Mouse (Mus musculus): ENCODE measurements around the gene Hist3h2a. TPM values are rescaled to one million over a fixed set of nuclear protein-coding genes. Genes with fewer than 3 reads are reported as not detected.
A peak's percentile ranks its signal among the peaks of the same experiment; 100 is the strongest.

Gene Hist3h2a
- polyA plus RNA-seq, 1 experiment from 2014 or later = 57.8 TPM

DNA sequence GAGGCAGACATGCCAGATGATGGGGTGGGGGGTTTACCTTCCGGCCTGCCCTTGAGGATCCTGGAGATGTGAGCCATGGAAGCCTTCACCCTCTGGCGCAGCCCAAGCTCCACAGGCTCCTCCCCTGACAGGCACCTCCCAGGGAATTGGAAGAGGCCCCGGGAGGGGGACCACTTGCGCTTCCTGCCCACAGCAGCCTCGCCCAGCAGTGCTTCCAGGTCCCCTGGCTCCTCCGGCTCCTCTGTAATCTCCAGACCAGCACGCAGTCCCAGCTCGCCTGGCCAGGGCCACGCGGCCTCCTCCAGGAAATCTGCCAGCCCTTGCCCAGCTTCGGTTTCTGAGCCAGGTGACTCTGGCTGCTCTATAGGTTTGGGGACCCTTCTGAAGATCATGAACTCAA is 44.7 kb downstream of the Hist3h2a start:
- no peaks in the 10 kb centered on the region for H3K4me1 ChIP-seq (ENCODE audit: control insufficient read depth, insufficient read depth, low read length)
- H3K4me3 ChIP-seq (ENCODE audit: low read depth, low read length) = no peak overlapping the region
- peaks cover 7% of the 10 kb centered on the region for H3K27me3 ChIP-seq (ENCODE audit: control insufficient read depth, insufficient read depth, low read length)
- DNase-seq (ENCODE audit: low spot score, missing footprints) (no peak), ATAC-seq (ENCODE audit: low FRiP score) (no peak)
- H3K36me3 ChIP-seq (ENCODE audit: control insufficient read depth, insufficient read depth, low read length) = no peaks in the 10 kb centered on the region
- no peaks in the 10 kb centered on the region for H3K9me3 ChIP-seq (ENCODE audit: control insufficient read depth, low read length)
- H3K4me2 ChIP-seq = no peak overlapping the region
- no peak overlapping the region for H3K27ac ChIP-seq (ENCODE audit: low read depth, low read length)
- H3K9ac ChIP-seq (ENCODE audit: low read length) = no peak overlapping the region
- 60% methylated on average over 11 of the region's 11 CpGs for WGBS

DNA sequence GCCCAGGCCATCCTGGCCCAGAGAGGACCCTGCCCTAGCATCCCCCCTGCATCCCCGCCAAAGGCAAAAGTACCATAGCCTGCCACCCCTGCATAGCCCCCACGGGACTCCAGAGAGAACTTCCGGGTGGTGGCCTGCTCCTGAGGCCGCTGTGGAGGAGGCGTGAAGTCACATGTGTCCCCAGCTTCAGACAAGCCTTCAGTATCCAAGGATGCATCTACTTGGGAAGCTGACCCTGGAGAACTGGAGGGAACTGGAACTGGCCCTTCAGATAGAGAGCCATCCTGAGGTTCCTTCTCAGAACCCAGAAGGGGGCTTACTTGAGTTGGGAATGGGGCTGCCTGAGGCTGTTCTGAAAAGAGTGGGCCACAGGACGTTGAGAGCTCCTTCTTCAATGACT is 45.3 kb downstream of the Hist3h2a start:
- Histone ChIP-seq H3K27ac (ENCODE audit: low read depth, low read length) (no peak overlapping the region), H3K9ac (ENCODE audit: low read length) (no peak overlapping the region), H3K9me3 (ENCODE audit: control insufficient read depth, low read length) (no peaks in the 10 kb centered on the region), H3K4me3 (ENCODE audit: low read depth, low read length) (no peak overlapping the region), H3K36me3 (ENCODE audit: control insufficient read depth, insufficient read depth, low read length) (no peaks in the 10 kb centered on the region), H3K4me1 (ENCODE audit: control insufficient read depth, insufficient read depth, low read length) (no peaks in the 10 kb centered on the region), H3K4me2 (no peak overlapping the region), H3K27me3 (ENCODE audit: control insufficient read depth, insufficient read depth, low read length) (peaks cover 6% of the 10 kb centered on the region; the same call in 1 of the 2 replicates)
- 82% methylated on average over 6 of the region's 6 CpGs for WGBS
- peak; percentile 53 for DNase-seq (ENCODE audit: low spot score, missing footprints)
- no peak for ATAC-seq (ENCODE audit: low FRiP score)

DNA sequence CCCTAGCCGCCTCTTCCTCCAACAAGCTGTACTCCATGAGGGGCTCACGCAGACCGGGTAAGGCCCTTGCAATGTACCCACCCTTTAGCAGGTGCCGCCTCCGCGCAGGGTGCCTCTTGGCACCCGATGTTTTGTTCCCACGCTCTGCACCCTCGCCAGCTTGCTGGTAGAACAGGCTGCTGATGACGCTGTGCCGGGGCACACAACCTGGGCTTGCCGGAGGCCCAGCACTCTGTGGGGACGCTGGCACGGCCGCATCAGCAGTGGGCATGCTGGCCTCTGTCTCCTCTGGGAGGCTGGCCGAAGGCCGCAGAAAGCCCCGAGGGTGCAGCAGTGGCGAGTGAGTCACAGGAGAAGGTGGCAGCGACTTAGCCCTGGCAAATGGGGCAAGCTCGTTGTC is 46.1 kb downstream of the Hist3h2a start:
- no peaks in the 10 kb centered on the region for H3K4me1 ChIP-seq (ENCODE audit: control insufficient read depth, insufficient read depth, low read length)
- 94% methylated on average over 21 of the region's 21 CpGs for WGBS
- H3K9ac ChIP-seq (ENCODE audit: low read length) = no peak overlapping the region
- no peaks in the 10 kb centered on the region for H3K27me3 ChIP-seq (ENCODE audit: control insufficient read depth, insufficient read depth, low read length)
- H3K4me3 ChIP-seq (ENCODE audit: low read depth, low read length) = no peak overlapping the region
- no peaks in the 10 kb centered on the region for H3K36me3 ChIP-seq (ENCODE audit: control insufficient read depth, insufficient read depth, low read length)
- ATAC-seq (ENCODE audit: low FRiP score) (no peak), DNase-seq (ENCODE audit: low spot score, missing footprints) (no peak)
- no peak overlapping the region for H3K4me2 ChIP-seq
- no peaks in the 10 kb centered on the region for H3K9me3 ChIP-seq (ENCODE audit: control insufficient read depth, low read length)
- H3K27ac ChIP-seq (ENCODE audit: low read depth, low read length) = no peak overlapping the region

DNA sequence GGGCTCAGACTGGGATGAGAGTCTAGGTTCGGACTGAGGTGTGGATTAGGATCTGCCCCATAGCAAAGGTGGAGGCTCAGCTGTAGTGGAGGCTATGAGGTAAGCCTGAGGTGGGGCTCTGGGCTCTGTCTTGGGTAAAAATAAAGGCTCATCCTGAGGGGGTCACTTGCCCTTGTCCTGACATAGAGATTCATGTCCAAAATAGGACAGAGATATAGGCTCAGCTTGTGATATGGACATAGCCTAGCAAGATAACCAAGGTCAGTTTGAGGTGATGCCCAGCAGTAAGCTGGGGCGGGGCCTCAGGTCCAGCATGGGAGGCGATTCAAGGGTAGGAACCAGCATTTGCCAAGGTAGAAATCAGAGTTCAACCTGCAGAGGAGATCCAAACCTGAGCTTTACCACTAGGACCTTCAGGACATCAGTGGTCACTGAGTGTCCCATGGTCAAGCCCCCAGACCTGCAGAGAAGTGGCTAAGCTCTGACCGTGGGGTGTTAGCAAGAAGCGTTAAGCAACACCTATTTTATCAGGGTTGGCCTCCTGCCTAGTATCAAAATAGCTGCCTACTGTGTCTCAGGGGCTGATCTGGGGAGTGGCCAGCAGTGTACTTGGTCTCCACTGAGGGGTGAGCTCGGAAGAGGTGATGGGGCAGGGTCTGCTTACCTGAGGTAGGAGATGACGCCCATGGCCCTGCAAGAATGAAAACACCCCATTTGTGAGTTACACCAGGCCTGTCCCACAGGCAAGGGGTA is 48.0 kb downstream of the Hist3h2a start:
- H3K27me3 ChIP-seq (ENCODE audit: control insufficient read depth, insufficient read depth, low read length) = no peaks in the 10 kb centered on the region
- WGBS = 81% methylated on average over 7 of the region's 7 CpGs
- DNase-seq (ENCODE audit: low spot score, missing footprints) (peak; percentile 79), ATAC-seq (ENCODE audit: low FRiP score) (no peak)
- H3K27ac ChIP-seq (ENCODE audit: low read depth, low read length) = no peak overlapping the region
- H3K4me3 ChIP-seq (ENCODE audit: low read depth, low read length) = no peak overlapping the region
- no peaks in the 10 kb centered on the region for H3K9me3 ChIP-seq (ENCODE audit: control insufficient read depth, low read length)
- H3K4me1 ChIP-seq (ENCODE audit: control insufficient read depth, insufficient read depth, low read length) = no peaks in the 10 kb centered on the region
- no peaks in the 10 kb centered on the region for H3K36me3 ChIP-seq (ENCODE audit: control insufficient read depth, insufficient read depth, low read length)
- no peak overlapping the region for H3K9ac ChIP-seq (ENCODE audit: low read length)
- no peak overlapping the region for H3K4me2 ChIP-seq

Small RNA genes within 50 kb of the gene (microRNA-seq; reads per million reads assigned to microRNA genes)
- 0.57 reads per million for gene Gm44313

Other genes starting within 250 kb of the Hist3h2a start
- not detected in 2 replicates for gene Olfr318, start 230.7 kb upstream of the Hist3h2a start, polyA plus RNA-seq (2014; fragmentation: Nextera tagmentation; extraction: Ambion mirVana)
- 0.04 and 0.15 TPM in 2 replicates for gene Olfr317, start 215.5 kb upstream of the Hist3h2a start, polyA plus RNA-seq (2014; fragmentation: Nextera tagmentation; extraction: Ambion mirVana)
- gene Olfr316, start 202.0 kb upstream of the Hist3h2a start, polyA plus RNA-seq (2014; fragmentation: Nextera tagmentation; extraction: Ambion mirVana) = not detected in 2 replicates
- gene Olfr315, start 181.5 kb upstream of the Hist3h2a start, polyA plus RNA-seq (2014; fragmentation: Nextera tagmentation; extraction: Ambion mirVana) = not detected in 2 replicates
- not detected in 2 replicates for gene Olfr314, start 171.7 kb upstream of the Hist3h2a start, polyA plus RNA-seq (2014; fragmentation: Nextera tagmentation; extraction: Ambion mirVana)
- gene Fam183b, start 152.7 kb upstream of the Hist3h2a start, polyA plus RNA-seq (2014; fragmentation: Nextera tagmentation; extraction: Ambion mirVana) = 3.6 and 5.4 TPM in 2 replicates
- gene Olfr313, start 139.7 kb upstream of the Hist3h2a start, polyA plus RNA-seq (2014; fragmentation: Nextera tagmentation; extraction: Ambion mirVana) = not detected in 2 replicates
- not detected in 2 replicates for gene Olfr312, start 125.4 kb upstream of the Hist3h2a start, polyA plus RNA-seq (2014; fragmentation: Nextera tagmentation; extraction: Ambion mirVana)
- not detected in 2 replicates for gene Olfr311, start 115.4 kb upstream of the Hist3h2a start, polyA plus RNA-seq (2014; fragmentation: Nextera tagmentation; extraction: Ambion mirVana)
- 15.6 and 16.9 TPM in 2 replicates for gene Gm12258, start 107.5 kb upstream of the Hist3h2a start, polyA plus RNA-seq (2014; fragmentation: Nextera tagmentation; extraction: Ambion mirVana)
- gene 2810021J22Rik, start 87.5 kb upstream of the Hist3h2a start, polyA plus RNA-seq (2014; fragmentation: Nextera tagmentation; extraction: Ambion mirVana) = 13.4 and 13.6 TPM in 2 replicates
- gene Zfp39, start 50.5 kb upstream of the Hist3h2a start, polyA plus RNA-seq (2014; fragmentation: Nextera tagmentation; extraction: Ambion mirVana) = 6.4 and 7.3 TPM in 2 replicates
- gene Btnl10, start 36.8 kb upstream of the Hist3h2a start, polyA plus RNA-seq (2014; fragmentation: Nextera tagmentation; extraction: Ambion mirVana) = not detected in 2 replicates
- 354 and 381 TPM in 2 replicates for gene Rnf187, start 15.8 kb upstream of the Hist3h2a start, polyA plus RNA-seq (2014; fragmentation: Nextera tagmentation; extraction: Ambion mirVana)
- 99.9 and 101 TPM in 2 replicates for gene Hist3h2ba, start 5.8 kb upstream of the Hist3h2a start, polyA plus RNA-seq (2014; fragmentation: Nextera tagmentation; extraction: Ambion mirVana)
- gene Trim17, start within 50 bp of the Hist3h2a start, polyA plus RNA-seq (2014; fragmentation: Nextera tagmentation; extraction: Ambion mirVana) = 0.45 and 0.62 TPM in 2 replicates
- 17.6 and 18.5 TPM in 2 replicates for gene Trim11, start 23.4 kb downstream of the Hist3h2a start, polyA plus RNA-seq (2014; fragmentation: Nextera tagmentation; extraction: Ambion mirVana)
- gene Obscn, start 181.7 kb downstream of the Hist3h2a start, polyA plus RNA-seq (2014; fragmentation: Nextera tagmentation; extraction: Ambion mirVana) = 0.03 and 0.04 TPM in 2 replicates
- gene Iba57, start 209.1 kb downstream of the Hist3h2a start, polyA plus RNA-seq (2014; fragmentation: Nextera tagmentation; extraction: Ambion mirVana) = 2.1 and 3.5 TPM in 2 replicates
- gene Gjc2, start 228.5 kb downstream of the Hist3h2a start, polyA plus RNA-seq (2014; fragmentation: Nextera tagmentation; extraction: Ambion mirVana) = not detected in 2 replicates
- gene Guk1, start 237.5 kb downstream of the Hist3h2a start, polyA plus RNA-seq (2014; fragmentation: Nextera tagmentation; extraction: Ambion mirVana) = 92.9 and 96.6 TPM in 2 replicates
- 88.7 and 93.3 TPM in 2 replicates for gene Mrpl55, start 247.8 kb downstream of the Hist3h2a start, polyA plus RNA-seq (2014; fragmentation: Nextera tagmentation; extraction: Ambion mirVana)

All from midbrain, embryonic 11.5 days (tissue).